In the genomic region with DNA sequence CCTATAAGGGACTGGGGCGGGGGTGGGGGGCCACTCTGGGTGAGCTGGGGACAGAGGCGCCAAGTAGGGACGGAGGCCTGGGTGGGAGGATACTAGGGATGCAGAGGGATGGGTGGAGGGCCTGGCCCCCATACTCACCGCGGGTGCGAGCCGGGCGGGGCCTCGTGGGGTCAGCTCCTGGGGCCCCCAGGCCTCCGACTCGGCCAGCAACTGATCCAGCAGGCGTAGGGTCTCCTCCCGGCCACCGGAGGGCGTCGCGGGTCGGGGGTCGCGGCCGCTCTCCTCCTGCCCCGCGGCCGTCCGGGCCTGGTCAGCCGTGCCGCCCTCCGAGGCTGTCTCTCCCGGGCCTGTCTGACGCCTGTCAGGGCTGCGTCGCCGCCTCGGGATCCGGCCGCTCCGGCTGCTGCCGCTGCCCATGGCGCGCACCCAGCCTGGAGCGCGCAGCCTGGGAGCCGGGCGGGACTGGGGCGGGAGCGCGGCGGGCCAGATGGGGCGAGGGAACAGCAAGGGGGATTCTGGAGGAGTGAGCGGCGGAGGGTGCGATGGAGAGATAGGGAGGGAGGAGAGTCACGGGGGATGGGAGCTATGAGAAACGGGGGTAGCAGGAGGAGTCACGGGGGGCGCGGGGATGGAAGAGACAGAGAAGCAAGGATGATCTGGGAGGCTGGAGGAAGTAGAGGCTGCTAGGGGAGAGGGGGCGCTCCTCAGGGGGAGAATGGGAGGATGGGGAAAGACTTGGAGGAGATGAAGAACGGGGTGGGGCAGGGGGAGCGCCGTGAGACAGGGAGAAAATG, we compare ENCODE assay signal across 8 mouse cellular contexts. TPM values are rescaled to one million over a fixed set of nuclear protein-coding genes. Genes with fewer than 3 reads are reported as not detected.
DNase-seq lines count a peak whose midpoint lies in the region; ATAC-seq lines count a peak whose summit lies in the region.

No protein-coding gene starts in this region.

- H3K27ac ChIP-seq in lung, embryonic 15.5 days, result no peak overlapping the region
- no peak overlapping the region for H3K27ac ChIP-seq in heart, embryonic 13.5 days (replicated peaks)
- H3K27ac ChIP-seq in midbrain, embryonic 11.5 days (ENCODE audit: low read depth, low read length), result no peak overlapping the region

- peaks cover 30% of the 10 kb centered on the region for H3K4me1 ChIP-seq in lung, embryonic 15.5 days
- peaks cover 32% of the 10 kb centered on the region for H3K4me1 ChIP-seq in heart, embryonic 13.5 days
- peaks cover 5% of the 10 kb centered on the region for H3K4me1 ChIP-seq in midbrain, embryonic 11.5 days (ENCODE audit: control insufficient read depth, insufficient read depth, low read length)

- H3K9ac ChIP-seq in lung, embryonic 15.5 days, result peak overlapping the region; percentile 66
- peak overlapping the region; percentile 83 for H3K9ac ChIP-seq in heart, embryonic 13.5 days
- H3K9ac ChIP-seq in midbrain, embryonic 11.5 days (ENCODE audit: low read length), result peak overlapping the region; percentile 77

- H3K27me3 ChIP-seq in lung, embryonic 15.5 days, result peaks cover 26% of the 10 kb centered on the region
- H3K27me3 ChIP-seq in heart, embryonic 13.5 days (replicated peaks), result peaks cover 62% of the 10 kb centered on the region
- H3K27me3 ChIP-seq in midbrain, embryonic 11.5 days (ENCODE audit: control insufficient read depth, insufficient read depth, low read length), result peaks cover 19% of the 10 kb centered on the region

- peak overlapping the region; percentile 91 for H3K4me2 ChIP-seq in lung, embryonic 15.5 days
- peak overlapping the region; percentile 94 for H3K4me2 ChIP-seq in heart, embryonic 13.5 days
- H3K4me2 ChIP-seq in midbrain, embryonic 11.5 days, result peak overlapping the region; percentile 91

- H3K4me3 ChIP-seq in lung, embryonic 15.5 days, result peak overlapping the region; percentile 54
- peak overlapping the region; percentile 65 for H3K4me3 ChIP-seq in heart, embryonic 13.5 days
- peak overlapping the region; percentile 53 for H3K4me3 ChIP-seq in midbrain, embryonic 11.5 days (ENCODE audit: low read depth, low read length)

- H3K36me3 ChIP-seq in lung, embryonic 15.5 days, result no peaks in the 10 kb centered on the region
- no peaks in the 10 kb centered on the region for H3K36me3 ChIP-seq in heart, embryonic 13.5 days
- H3K36me3 ChIP-seq in midbrain, embryonic 11.5 days (ENCODE audit: control insufficient read depth, insufficient read depth, low read length), result no peaks in the 10 kb centered on the region

- peak; percentile 55; the same call in 1 of the 2 replicates for ATAC-seq in lung, embryonic 15.5 days (ENCODE audit: borderline replicate concordance, extremely low read depth, low FRiP score, low TSS enrichment)
- ATAC-seq in heart, embryonic 13.5 days (ENCODE audit: extremely low read depth, insufficient number of reproducible peaks, low FRiP score, low TSS enrichment), result no peak
- peak; percentile 81 for ATAC-seq in midbrain, embryonic 11.5 days (ENCODE audit: low FRiP score)

- H3K9me3 ChIP-seq in lung, embryonic 15.5 days, result no peaks in the 10 kb centered on the region
- H3K9me3 ChIP-seq in heart, embryonic 13.5 days, result no peaks in the 10 kb centered on the region
- no peaks in the 10 kb centered on the region for H3K9me3 ChIP-seq in midbrain, embryonic 11.5 days (ENCODE audit: control insufficient read depth, low read length)

- WGBS in lung, embryonic 15.5 days, result 2% methylated on average over 54 of the region's 61 CpGs
- WGBS in heart, embryonic 13.5 days, result 1% methylated on average over 53 of the region's 61 CpGs
- 1% methylated on average over 50 of the region's 61 CpGs for WGBS in midbrain, embryonic 11.5 days

- DNase-seq in lung, postnatal 36 days, result no peak
- peak; percentile 58 for DNase-seq in embryo, embryonic 10.5 days (ENCODE audit: low spot score)
- DNase-seq in kidney, postnatal 4 days, result peak; percentile 65 to 72
- DNase-seq in midbrain, embryonic 11.5 days (ENCODE audit: low spot score, missing footprints), result peak; percentile 94
- peak; percentile 17 for DNase-seq in testis, postnatal 14 days (ENCODE audit: low spot score)
- DNase-seq in c-Kit-positive CD71-positive TER-119-positive erythroid progenitor cells, embryonic 14.5 days (ENCODE audit: low spot score), result no peak

RNA-seq across cellular contexts. Expression of a gene that starts 0.9 kb away (rescaled TPM):
- polyA plus RNA-seq in lung, embryonic 15.5 days (2015; fragmentation: Nextera tagmentation; extraction: Ambion mirVana), result 2.1 and 2.2 TPM in 2 replicates
- polyA plus RNA-seq in heart, embryonic 13.5 days (2015; fragmentation: Nextera tagmentation; extraction: Ambion mirVana), result 0.56 and 1.2 TPM in 2 replicates
- 0.57 and 1.7 TPM in 2 replicates for polyA plus RNA-seq in midbrain, embryonic 11.5 days (2014; fragmentation: Nextera tagmentation; extraction: Ambion mirVana)

RNA-seq across cellular contexts. Expression of a gene that starts 27.4 kb away (rescaled TPM):
- 222 and 224 TPM in 2 replicates for polyA plus RNA-seq in lung, embryonic 15.5 days (2015; fragmentation: Nextera tagmentation; extraction: Ambion mirVana)
- 248 and 263 TPM in 2 replicates for polyA plus RNA-seq in heart, embryonic 13.5 days (2015; fragmentation: Nextera tagmentation; extraction: Ambion mirVana)
- 542 and 553 TPM in 2 replicates for polyA plus RNA-seq in midbrain, embryonic 11.5 days (2014; fragmentation: Nextera tagmentation; extraction: Ambion mirVana)

RNA-seq across cellular contexts. Expression of a gene that starts 29.6 kb away (rescaled TPM):
- 12.6 and 15.0 TPM in 2 replicates for polyA plus RNA-seq in lung, embryonic 15.5 days (2015; fragmentation: Nextera tagmentation; extraction: Ambion mirVana)
- 16.8 and 17.5 TPM in 2 replicates for polyA plus RNA-seq in heart, embryonic 13.5 days (2015; fragmentation: Nextera tagmentation; extraction: Ambion mirVana)
- 15.8 and 17.0 TPM in 2 replicates for polyA plus RNA-seq in midbrain, embryonic 11.5 days (2014; fragmentation: Nextera tagmentation; extraction: Ambion mirVana)

Comparison
In these comparisons a context has a peak if more than half of its experiments do, and no peak if none do; other contexts are left out.
1. DNase-seq: peak in embryo, embryonic 10.5 days (single experiment), kidney, postnatal 4 days (2 of 2), midbrain, embryonic 11.5 days (single experiment) and testis, postnatal 14 days (single experiment); none in lung, postnatal 36 days (single experiment) and c-Kit-positive CD71-positive TER-119-positive erythroid progenitor cells, embryonic 14.5 days (single experiment).
2. Peak in every context shown above with its lines, with median percentiles within 50 percentile points of each other: H3K4me2 ChIP-seq, H3K4me3 ChIP-seq and H3K9ac ChIP-seq.